Mouse (Mus musculus) forebrain, postnatal 0 days (tissue): Measurements from ENCODE around the gene Cdx2. TPM values are rescaled to one million over a fixed set of nuclear protein-coding genes. Genes with fewer than 3 reads are reported as not detected.

ENCODE experiments used
- ATAC-seq: fragments of 200-750 bp; cut with Nextera tagmentation; 2 replicates; pipeline ENCODE4 v1.8.0; 2017; ENCODE audit warnings: mild to moderate bottlenecking, moderate library complexity
- DNase-seq: peaks from one replicate; pipeline ENCODE4 v3.0.0-alpha.2; 2015
- H3K27ac ChIP-seq: fragments of 300-500 bp; sonication (generic); 2 replicates; pipeline ENCODE4 v1.5.1; 2014; ENCODE audit warnings: low read depth, mild to moderate bottlenecking, antibody characterized with exemption, low read length, moderate library complexity, mixed read lengths
- H3K27me3 ChIP-seq: fragments of 300-500 bp; sonication (generic); 2 replicates; pipeline ENCODE4 v1.6.1; 2014; ENCODE audit warnings: mild to moderate bottlenecking, low read length, mixed read lengths; ENCODE audit not compliant: insufficient read depth
- H3K36me3 ChIP-seq: fragments of 300-500 bp; sonication (generic); 2 replicates; pipeline ENCODE4 v1.6.1; 2014; ENCODE audit warnings: mild to moderate bottlenecking, moderate library complexity; ENCODE audit not compliant: insufficient read depth
- H3K4me1 ChIP-seq: fragments of 300-500 bp; sonication (generic); 2 replicates; pipeline ENCODE4 v1.6.1; 2014; ENCODE audit warnings: antibody characterized with exemption; ENCODE audit not compliant: insufficient read depth
- H3K4me2 ChIP-seq: fragments of 300-500 bp; sonication (generic); 2 replicates; pipeline ENCODE4 v1.6.1; 2014; ENCODE audit warnings: low read depth, mild to moderate bottlenecking, moderate library complexity
- H3K4me3 ChIP-seq: fragments of 300-500 bp; sonication (generic); 2 replicates; pipeline ENCODE4 v1.5.1; 2014; ENCODE audit warnings: low read depth, low read length, mixed read lengths
- H3K9ac ChIP-seq: fragments of 300-500 bp; sonication (generic); 2 replicates; pipeline ENCODE4 v1.6.1; 2014; ENCODE audit warnings: mild to moderate bottlenecking
- H3K9me3 ChIP-seq: fragments of 300-500 bp; sonication (generic); 2 replicates; pipeline ENCODE4 v1.6.1; 2016; ENCODE audit warnings: low read length
- CTCF ChIP-seq: sonication (generic); IDR thresholded peaks from 2 replicates; pipeline ENCODE4 v1.5.1; 2016; ENCODE audit warnings: antibody characterized with exemption, control low read depth, low read depth
- WGBS: fragments of 180-500 bp; shearing (Covaris S2); extraction: QIAGEN DNeasy Blood & Tissue Kit; methylation state at CpG from one replicate; pipeline ENCODE4 v1.1.7; 2014; 5-methylcytosine and 5-hydroxymethylcytosine counted together
- polyA plus RNA-seq: library from polyadenylated mRNA; unstranded; fragments of >200 nt; fragmentation: Nextera tagmentation; extraction: Ambion mirVana; gene quantifications from 2 replicates; pipeline ENCODE4 v1.2.1, GENCODE M21; 2015
- total RNA-seq: library from RNA; depleted of rRNA; stranded (reverse); fragments of >200 nt; gene quantifications from 2 replicates; pipeline ENCODE4 v1.2.3, GENCODE M21; 2014

The Cdx2 gene
- total and polyA plus RNA-seq, 2 experiments from 2014 or later, result not detected

DNA sequence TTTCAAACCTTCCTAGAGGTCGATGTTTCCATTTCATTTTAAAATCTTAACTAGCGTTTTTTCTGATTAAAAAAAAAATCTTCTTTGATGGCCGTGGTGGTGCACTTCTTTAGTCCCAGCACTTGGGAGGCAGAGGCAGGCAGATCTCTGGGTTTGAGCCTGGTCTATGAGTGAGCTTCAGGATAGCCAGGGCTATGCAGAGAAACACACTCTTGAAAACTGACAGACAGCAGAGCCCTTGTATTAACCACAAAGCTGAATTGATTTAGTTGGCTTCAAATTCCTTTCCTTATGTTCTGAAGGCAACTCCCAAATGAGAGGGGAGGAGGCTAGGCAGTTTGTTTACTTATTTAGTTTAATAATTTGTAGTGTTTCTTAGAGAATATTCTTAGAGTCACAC is 31.3 kb downstream of the Cdx2 start:
- peaks cover 92% of the 10 kb centered on the region for H3K27me3 ChIP-seq
- no peaks in the 10 kb centered on the region for H3K4me1 ChIP-seq
- ATAC-seq, result no peak
- no peak overlapping the region for H3K9ac ChIP-seq
- 13% methylated on average over 3 of the region's 3 CpGs for WGBS
- H3K4me2 ChIP-seq, result no peak overlapping the region
- H3K9me3 ChIP-seq, result no peaks in the 10 kb centered on the region
- no peak for TF ChIP-seq CTCF
- no peak for DNase-seq
- H3K27ac ChIP-seq, result no peak overlapping the region
- H3K36me3 ChIP-seq, result no peaks in the 10 kb centered on the region
- H3K4me3 ChIP-seq, result no peak overlapping the region

GRCm38 (mm10) chr5:147274174-147275141 is 32.6 kb downstream of the Cdx2 start:
- Histone ChIP-seq H3K4me1 (no peaks in the 10 kb centered on the region), H3K9ac (no peak overlapping the region), H3K36me3 (no peaks in the 10 kb centered on the region), H3K9me3 (no peaks in the 10 kb centered on the region), H3K27ac (no peak overlapping the region), H3K27me3 (peaks cover 92% of the 10 kb centered on the region), H3K4me2 (no peak overlapping the region), H3K4me3 (no peak overlapping the region)
- under 1% methylated on average over 48 of the region's 48 CpGs for WGBS
- no peak for ATAC-seq
- DNase-seq, result no peak
- no peak for TF ChIP-seq CTCF

DNA sequence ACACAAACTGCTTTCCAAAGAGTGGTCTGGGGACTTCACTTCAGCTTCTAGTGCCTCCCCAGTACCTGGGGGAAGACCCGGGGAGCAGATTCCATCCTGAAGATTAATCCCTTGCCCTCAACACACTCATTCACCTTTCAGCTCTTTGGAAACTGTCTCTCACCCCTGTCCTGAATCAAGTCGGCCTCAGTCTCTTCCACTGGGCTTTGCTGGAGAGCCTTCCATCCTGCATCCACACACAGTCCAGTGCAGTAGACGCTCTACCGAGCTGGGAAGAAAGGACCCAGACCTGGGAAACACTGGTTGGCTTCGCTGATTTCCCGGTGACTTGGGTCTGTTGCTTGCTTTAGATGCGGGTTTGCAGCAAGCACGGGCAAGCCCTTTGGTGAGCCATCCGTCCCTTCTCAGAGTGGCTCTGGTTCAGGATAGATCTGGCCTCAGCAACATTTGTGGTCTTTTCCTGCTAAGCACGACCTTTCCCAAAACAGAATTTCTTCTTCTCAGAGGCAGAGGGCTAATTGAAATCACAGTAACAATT is 34.2 kb downstream of the Cdx2 start:
- H3K4me2 ChIP-seq, result no peak overlapping the region
- 1% methylated on average over 10 of the region's 10 CpGs for WGBS
- H3K9me3 ChIP-seq, result no peaks in the 10 kb centered on the region
- no peak overlapping the region for H3K9ac ChIP-seq
- DNase-seq (no peak), ATAC-seq (no peak)
- H3K4me1 ChIP-seq, result no peaks in the 10 kb centered on the region
- no peak for TF ChIP-seq CTCF
- no peak overlapping the region for H3K4me3 ChIP-seq
- H3K27me3 ChIP-seq, result peaks cover 89% of the 10 kb centered on the region
- no peak overlapping the region for H3K27ac ChIP-seq
- H3K36me3 ChIP-seq, result no peaks in the 10 kb centered on the region

- no peaks in the 10 kb centered on the region for H3K4me1 ChIP-seq
- no peak for TF ChIP-seq CTCF
- WGBS, result 4% methylated on average over 12 of the region's 12 CpGs
- no peak overlapping the region for H3K9ac ChIP-seq
- no peak overlapping the region for H3K27ac ChIP-seq
- peaks cover 89% of the 10 kb centered on the region for H3K27me3 ChIP-seq
- H3K4me2 ChIP-seq, result no peak overlapping the region
- ATAC-seq (no peak), DNase-seq (no peak)
- no peaks in the 10 kb centered on the region for H3K36me3 ChIP-seq
- no peaks in the 10 kb centered on the region for H3K9me3 ChIP-seq
- H3K4me3 ChIP-seq, result no peak overlapping the region
Observed at GRCm38 (mm10) chr5:147272046-147272807, 34.8 kb downstream of the Cdx2 start.

DNA sequence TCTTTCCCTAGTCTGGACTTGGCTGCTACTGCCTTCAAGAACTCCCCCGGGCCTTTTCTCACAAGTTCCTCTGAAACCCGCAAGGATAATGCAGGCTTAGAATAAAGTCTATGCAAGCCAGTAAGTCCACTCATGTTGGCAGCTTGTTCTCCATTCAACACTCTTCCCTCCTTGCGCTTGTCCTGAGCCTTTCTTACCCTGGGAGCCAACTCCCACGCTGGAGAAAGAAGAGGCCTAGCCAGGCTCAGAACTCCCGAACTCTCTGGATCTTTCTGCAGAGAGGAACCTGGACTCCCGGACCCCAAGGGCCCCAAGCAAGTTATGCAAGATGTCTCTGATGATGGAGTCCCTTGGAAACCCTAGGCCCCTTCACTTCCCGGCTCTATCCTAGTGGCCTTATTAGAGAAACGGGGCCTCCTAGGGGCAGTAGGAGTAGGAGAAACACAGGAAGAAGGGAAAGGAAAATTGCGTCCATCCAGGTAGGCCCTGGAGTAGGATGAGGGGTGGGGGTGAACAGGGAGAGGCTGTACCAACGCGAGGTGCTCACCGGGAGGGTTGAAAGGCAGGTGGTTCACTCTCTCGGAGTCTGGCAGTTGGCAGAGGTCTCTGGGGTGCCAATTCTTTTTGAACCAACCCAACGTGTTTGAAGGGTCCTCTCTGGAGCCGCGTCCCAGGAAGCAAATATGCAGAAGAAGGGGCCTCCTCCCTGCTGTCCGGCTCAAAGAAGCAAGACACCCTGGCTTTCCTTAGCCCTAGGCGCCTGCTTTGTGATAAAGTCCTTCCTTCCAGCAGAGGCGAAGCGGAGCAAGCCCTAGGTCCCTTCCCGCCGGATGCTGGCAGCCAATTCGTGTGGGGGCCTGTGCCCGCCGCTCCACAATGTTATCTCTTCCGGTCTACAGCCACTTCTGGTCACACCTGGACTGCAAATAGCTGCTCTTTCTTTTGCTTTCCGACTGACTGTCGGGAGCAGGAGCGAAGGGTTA is 36.1 kb downstream of the Cdx2 start:
- H3K27ac ChIP-seq, result no peak overlapping the region
- H3K9me3 ChIP-seq, result no peaks in the 10 kb centered on the region
- no peak overlapping the region for H3K9ac ChIP-seq
- no peaks in the 10 kb centered on the region for H3K36me3 ChIP-seq
- H3K4me3 ChIP-seq, result no peak overlapping the region
- DNase-seq, result no peak
- H3K27me3 ChIP-seq, result peaks cover 88% of the 10 kb centered on the region
- WGBS, result 1% methylated on average over 29 of the region's 29 CpGs
- no peak for ATAC-seq
- no peaks in the 10 kb centered on the region for H3K4me1 ChIP-seq
- no peak overlapping the region for H3K4me2 ChIP-seq
- no peak for TF ChIP-seq CTCF
